Mouse (Mus musculus): ENCODE results near the gene D430041D05Rik.

DNA sequence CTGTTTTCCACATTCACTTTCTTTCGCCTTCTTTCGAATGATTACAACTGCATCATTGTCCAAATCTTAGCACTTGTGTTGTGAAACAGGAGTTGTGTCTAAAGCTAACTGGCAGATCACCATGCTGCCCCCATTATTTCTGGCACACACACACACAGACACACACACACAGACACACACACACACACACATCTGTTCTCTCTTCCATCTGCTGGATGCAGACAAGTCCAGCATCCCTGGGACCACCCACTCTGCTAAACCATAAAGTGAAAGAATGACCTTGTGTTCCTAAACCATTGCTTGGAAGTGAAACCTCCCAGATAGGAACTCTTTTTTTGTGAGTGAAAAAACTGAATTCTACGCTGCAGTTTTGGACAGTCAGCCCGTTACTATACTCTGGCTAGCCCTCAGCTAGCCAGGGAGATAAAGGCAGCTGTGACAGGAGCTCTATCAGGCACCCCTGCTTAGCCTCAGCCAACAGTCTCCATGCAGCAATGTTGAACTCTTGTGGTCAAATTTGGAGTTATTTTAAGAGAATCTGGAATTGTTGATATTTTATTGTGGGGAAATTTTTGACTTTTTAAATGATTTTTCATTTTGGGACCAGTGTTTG is 18.0 kb downstream of the D430041D05Rik start:
- TF ChIP-seq CTCF (IDR thresholded peaks at IDR 0.05; ENCODE audit: extremely low read depth, insufficient read depth, low read length) (no peak), POLR2A (IDR thresholded peaks at IDR 0.05; ENCODE audit: extremely low read depth, insufficient read depth, low read length) (no peak)
